Mouse (Mus musculus) limb, embryonic 15.5 days (tissue): ENCODE measurements around the gene Crocc2. TPM values are rescaled to one million over a fixed set of nuclear protein-coding genes. Genes with fewer than 3 reads are reported as not detected.

Experiments used
- ATAC-seq: fragments of 200-750 bp; cut with Nextera tagmentation; 2 replicates; pipeline ENCODE4 v1.8.0; 2017; ENCODE audit warnings: low read depth, moderate TSS enrichment; ENCODE audit not compliant: insufficient number of reproducible peaks, low FRiP score, low TSS enrichment
- H3K27ac ChIP-seq: fragments of 300-500 bp; sonication (generic); 2 replicates; pipeline ENCODE4 v1.5.1; 2015; ENCODE audit warnings: moderate library complexity, mild to moderate bottlenecking, inconsistent platforms
- H3K27me3 ChIP-seq: fragments of 300-500 bp; sonication (generic); 2 replicates; pipeline ENCODE4 v1.6.1; 2015; ENCODE audit warnings: inconsistent platforms
- H3K36me3 ChIP-seq: fragments of 300-500 bp; sonication (generic); 2 replicates; pipeline ENCODE4 v1.6.1; 2015; ENCODE audit warnings: inconsistent platforms
- H3K4me1 ChIP-seq: fragments of 300-500 bp; sonication (generic); 2 replicates; pipeline ENCODE4 v1.6.1; 2015; ENCODE audit warnings: inconsistent platforms
- H3K4me2 ChIP-seq: fragments of 300-500 bp; sonication (generic); 2 replicates; pipeline ENCODE4 v1.6.1; 2015; ENCODE audit warnings: mild to moderate bottlenecking, inconsistent platforms
- H3K4me3 ChIP-seq: fragments of 300-500 bp; sonication (generic); 2 replicates; pipeline ENCODE4 v1.5.1; 2015; ENCODE audit warnings: mild to moderate bottlenecking, inconsistent platforms
- H3K9ac ChIP-seq: fragments of 300-500 bp; sonication (generic); 2 replicates; pipeline ENCODE4 v1.6.1; 2015; ENCODE audit warnings: inconsistent platforms
- H3K9me3 ChIP-seq: fragments of 300-500 bp; sonication (generic); 2 replicates; pipeline ENCODE4 v1.6.1; 2016; ENCODE audit warnings: inconsistent platforms
- WGBS: fragments of 180-500 bp; shearing (Covaris S2); methylation state at CpG from one replicate; pipeline ENCODE4 v1.1.7; 2015; 5-methylcytosine and 5-hydroxymethylcytosine counted together
- polyA plus RNA-seq: library from polyadenylated mRNA; unstranded; fragments of >200 nt; fragmentation: Nextera tagmentation; extraction: Ambion mirVana; gene quantifications from 2 replicates; pipeline ENCODE4 v1.2.1, GENCODE M21; 2015

The Crocc2 gene
- polyA plus RNA-seq, 1 experiment from 2014 or later, result 0.23 TPM

- Histone ChIP-seq H3K9ac (no peak overlapping the region), H3K4me3 (no peak overlapping the region), H3K27ac (no peak overlapping the region), H3K27me3 (no peaks in the 10 kb centered on the region), H3K36me3 (no peaks in the 10 kb centered on the region), H3K4me2 (no peak overlapping the region), H3K4me1 (no peaks in the 10 kb centered on the region), H3K9me3 (no peaks in the 10 kb centered on the region)
- WGBS, result 63% methylated on average over 3 of the region's 3 CpGs
- ATAC-seq, result no peak
These were observed 29.4 kb downstream of the Crocc2 start for GRCm38 (mm10) chr1:93197916-93198315.

GRCm38 (mm10) chr1:93206277-93206970 lies 37.9 kb downstream of the Crocc2 start:
- no peak for ATAC-seq
- 63% methylated on average over 12 of the region's 12 CpGs for WGBS

GRCm38 (mm10) chr1:93207536-93208064 lies 39.1 kb downstream of the Crocc2 start:
- H3K4me3 ChIP-seq, result no peak overlapping the region
- no peaks in the 10 kb centered on the region for H3K36me3 ChIP-seq
- no peaks in the 10 kb centered on the region for H3K9me3 ChIP-seq
- 0 out of 2 replicates have a peak overlapping the region, but pooled peaks have one; percentile 22 for H3K27ac ChIP-seq
- H3K9ac ChIP-seq, result no peak overlapping the region
- H3K4me1 ChIP-seq, result peaks cover 51% of the 10 kb centered on the region
- H3K4me2 ChIP-seq, result no peak overlapping the region
- no peak for ATAC-seq
- WGBS, result 85% methylated on average over 4 of the region's 4 CpGs
- H3K27me3 ChIP-seq, result no peaks in the 10 kb centered on the region

More at GRCm38 (mm10) chr1:93206277-93206970, 37.9 kb downstream of the Crocc2 start:
- Histone ChIP-seq H3K36me3 (no peaks in the 10 kb centered on the region), H3K4me1 (peaks cover 42% of the 10 kb centered on the region), H3K9ac (no peak overlapping the region), H3K27ac (no peak overlapping the region), H3K4me3 (no peak overlapping the region), H3K27me3 (no peaks in the 10 kb centered on the region), H3K9me3 (no peaks in the 10 kb centered on the region), H3K4me2 (no peak overlapping the region)

GRCm38 (mm10) chr1:93210213-93210641 lies 41.7 kb downstream of the Crocc2 start:
- Histone ChIP-seq H3K27ac (peak overlapping the region; percentile 81), H3K9me3 (no peaks in the 10 kb centered on the region), H3K9ac (no peak overlapping the region), H3K36me3 (no peaks in the 10 kb centered on the region), H3K4me3 (no peak overlapping the region), H3K27me3 (no peaks in the 10 kb centered on the region), H3K4me1 (peaks cover 62% of the 10 kb centered on the region), H3K4me2 (no peak overlapping the region; the same call in 1 of the 2 replicates)
- 14% methylated on average over 9 of the region's 9 CpGs for whole genome bisulfite sequencing
- ATAC-seq, result peak; percentile 73

- H3K4me2 ChIP-seq, result no peak overlapping the region
- ATAC-seq, result no peak
- no peak overlapping the region for H3K9ac ChIP-seq
- H3K4me3 ChIP-seq, result no peak overlapping the region
- 67% methylated on average over 11 of the region's 11 CpGs for WGBS
- no peaks in the 10 kb centered on the region for H3K9me3 ChIP-seq
- H3K36me3 ChIP-seq, result no peaks in the 10 kb centered on the region
- H3K4me1 ChIP-seq, result peaks cover 64% of the 10 kb centered on the region
- no peaks in the 10 kb centered on the region for H3K27me3 ChIP-seq
- peak overlapping the region; percentile 81 for H3K27ac ChIP-seq
These were observed 42.5 kb downstream of the Crocc2 start for GRCm38 (mm10) chr1:93211019-93211418.

GRCm38 (mm10) chr1:93211549-93212220 lies 43.2 kb downstream of the Crocc2 start:
- WGBS, result 37% methylated on average over 10 of the region's 10 CpGs
- ATAC-seq, result no peak
- Histone ChIP-seq H3K9me3 (no peaks in the 10 kb centered on the region), H3K4me1 (peaks cover 63% of the 10 kb centered on the region), H3K4me2 (no peak overlapping the region), H3K4me3 (no peak overlapping the region), H3K27ac (peak overlapping the region; percentile 81), H3K9ac (no peak overlapping the region), H3K36me3 (no peaks in the 10 kb centered on the region), H3K27me3 (no peaks in the 10 kb centered on the region)

- H3K9ac ChIP-seq, result no peak overlapping the region
These were observed 43.9 kb downstream of the Crocc2 start for GRCm38 (mm10) chr1:93212441-93212840.

GRCm38 (mm10) chr1:93214612-93215011 lies 46.1 kb downstream of the Crocc2 start:
- peaks cover 64% of the 10 kb centered on the region for H3K4me1 ChIP-seq
- no peaks in the 10 kb centered on the region for H3K9me3 ChIP-seq
- no peaks in the 10 kb centered on the region for H3K36me3 ChIP-seq
- no peak overlapping the region for H3K4me3 ChIP-seq
- peak overlapping the region; percentile 24; the same call in 1 of the 2 replicates for H3K27ac ChIP-seq
- no peak overlapping the region for H3K9ac ChIP-seq
- WGBS, result 40% methylated on average over 5 of the region's 5 CpGs
- no peak overlapping the region for H3K4me2 ChIP-seq
- ATAC-seq, result no peak; the same call in 1 of the 2 replicates
- no peaks in the 10 kb centered on the region for H3K27me3 ChIP-seq

More at GRCm38 (mm10) chr1:93212441-93212840, 43.9 kb downstream of the Crocc2 start:
- no peaks in the 10 kb centered on the region for H3K36me3 ChIP-seq
- H3K4me1 ChIP-seq, result peaks cover 65% of the 10 kb centered on the region
- WGBS, result 76% methylated on average over 7 of the region's 7 CpGs
- H3K27ac ChIP-seq, result peak overlapping the region; percentile 81; the same call in 1 of the 2 replicates
- no peaks in the 10 kb centered on the region for H3K9me3 ChIP-seq
- ATAC-seq, result no peak
- no peak overlapping the region for H3K4me2 ChIP-seq
- H3K27me3 ChIP-seq, result no peaks in the 10 kb centered on the region
- no peak overlapping the region for H3K4me3 ChIP-seq

- WGBS, result 61% methylated on average over 9 of the region's 9 CpGs
- no peak for ATAC-seq
- no peaks in the 10 kb centered on the region for H3K9me3 ChIP-seq
- peaks cover 53% of the 10 kb centered on the region for H3K4me1 ChIP-seq
- no peak overlapping the region for H3K9ac ChIP-seq
- H3K27ac ChIP-seq, result peak overlapping the region; percentile 47
- no peaks in the 10 kb centered on the region for H3K36me3 ChIP-seq
- no peak overlapping the region for H3K4me3 ChIP-seq
- H3K4me2 ChIP-seq, result no peak overlapping the region
- no peaks in the 10 kb centered on the region for H3K27me3 ChIP-seq
These were observed 48.4 kb downstream of the Crocc2 start for GRCm38 (mm10) chr1:93216839-93217497.

- H3K4me3 ChIP-seq, result no peak overlapping the region
- peaks cover 49% of the 10 kb centered on the region for H3K4me1 ChIP-seq
- H3K36me3 ChIP-seq, result no peaks in the 10 kb centered on the region
- H3K27ac ChIP-seq, result peak overlapping the region; percentile 39
- no peak for ATAC-seq
- H3K27me3 ChIP-seq, result no peaks in the 10 kb centered on the region
- no peaks in the 10 kb centered on the region for H3K9me3 ChIP-seq
- no peak overlapping the region for H3K9ac ChIP-seq
- WGBS, result 34% methylated on average over 7 of the region's 7 CpGs
- H3K4me2 ChIP-seq, result no peak overlapping the region
These were observed 49.0 kb downstream of the Crocc2 start for GRCm38 (mm10) chr1:93217530-93217929.

- H3K27me3 ChIP-seq, result 0 out of 2 replicates have a peak, but pooled peaks cover 6% of the 10 kb centered on the region
- H3K36me3 ChIP-seq, result no peaks in the 10 kb centered on the region
- no peak for ATAC-seq
- H3K27ac ChIP-seq, result 0 out of 2 replicates have a peak overlapping the region, but pooled peaks have one; percentile 61
- no peak overlapping the region for H3K4me2 ChIP-seq
- H3K9ac ChIP-seq, result no peak overlapping the region
- peaks cover 64% of the 10 kb centered on the region for H3K4me1 ChIP-seq
- no peak overlapping the region for H3K4me3 ChIP-seq
- WGBS, result 40% methylated on average over 7 of the region's 7 CpGs
- no peaks in the 10 kb centered on the region for H3K9me3 ChIP-seq
These were observed 52.3 kb downstream of the Crocc2 start for GRCm38 (mm10) chr1:93220776-93221175.
